Mouse (Mus musculus): Measurements from ENCODE around the gene Dcaf4.

DNA sequence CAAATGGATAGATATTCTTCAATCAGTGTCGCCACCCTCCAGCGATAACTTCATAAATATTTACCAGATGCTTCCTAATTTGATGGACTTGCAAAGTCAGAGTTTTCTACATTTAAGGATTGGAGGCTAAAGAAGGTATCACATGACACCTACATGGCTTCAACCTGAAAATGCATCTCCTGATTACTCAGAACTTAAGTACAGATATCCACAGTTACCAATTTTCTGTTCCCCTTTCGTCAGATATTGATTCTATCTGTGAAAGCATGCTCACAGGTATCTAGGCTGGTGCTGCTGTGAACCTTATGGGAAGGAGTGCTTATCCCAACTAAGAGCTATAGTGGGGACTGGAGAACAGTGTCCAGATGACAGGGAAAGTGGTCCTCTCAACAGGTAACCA is 42.3 kb downstream of the Dcaf4 start:
- TF ChIP-seq USF1 (IDR thresholded peaks at IDR 0.05; ENCODE audit: low read depth) (no peak), CEBPB (IDR thresholded peaks at IDR 0.05; ENCODE audit: insufficient read depth, poor library complexity, severe bottlenecking) (no peak), POLR2A (IDR thresholded peaks at IDR 0.05; ENCODE audit: insufficient read length, low read depth) (no peak), TCF12 (IDR thresholded peaks at IDR 0.05; ENCODE audit: insufficient read depth, poor library complexity, severe bottlenecking) (no peak), POLR2AphosphoS2 (IDR thresholded peaks at IDR 0.05; ENCODE audit: insufficient read length, low read depth) (no peak), E2F4 (IDR thresholded peaks at IDR 0.05; ENCODE audit: insufficient read depth) (no peak), MYOD1 (IDR thresholded peaks at IDR 0.05; ENCODE audit: control insufficient read depth in 1 of 3, insufficient read length in 2 of 3, low read depth in 2 of 3) (no peak), MAX (IDR thresholded peaks at IDR 0.05; ENCODE audit: low read depth) (no peak), REST (IDR thresholded peaks at IDR 0.05; ENCODE audit: insufficient read depth, insufficient read length) (no peak), MYOG (IDR thresholded peaks at IDR 0.05; ENCODE audit: control insufficient read depth in 1 of 3, insufficient read depth in 1 of 3, insufficient read length in 2 of 3, low read depth in 2 of 3) (no peak)

All from myocyte (in vitro differentiated cells).